Mouse (Mus musculus): ENCODE data around the gene Tmem30b. TPM values are rescaled to one million over a fixed set of nuclear protein-coding genes. Genes with fewer than 3 reads are reported as not detected.

Tmem30b gene
- polyA plus RNA-seq, 1 experiment from 2014 or later, result 15.6 TPM

DNA sequence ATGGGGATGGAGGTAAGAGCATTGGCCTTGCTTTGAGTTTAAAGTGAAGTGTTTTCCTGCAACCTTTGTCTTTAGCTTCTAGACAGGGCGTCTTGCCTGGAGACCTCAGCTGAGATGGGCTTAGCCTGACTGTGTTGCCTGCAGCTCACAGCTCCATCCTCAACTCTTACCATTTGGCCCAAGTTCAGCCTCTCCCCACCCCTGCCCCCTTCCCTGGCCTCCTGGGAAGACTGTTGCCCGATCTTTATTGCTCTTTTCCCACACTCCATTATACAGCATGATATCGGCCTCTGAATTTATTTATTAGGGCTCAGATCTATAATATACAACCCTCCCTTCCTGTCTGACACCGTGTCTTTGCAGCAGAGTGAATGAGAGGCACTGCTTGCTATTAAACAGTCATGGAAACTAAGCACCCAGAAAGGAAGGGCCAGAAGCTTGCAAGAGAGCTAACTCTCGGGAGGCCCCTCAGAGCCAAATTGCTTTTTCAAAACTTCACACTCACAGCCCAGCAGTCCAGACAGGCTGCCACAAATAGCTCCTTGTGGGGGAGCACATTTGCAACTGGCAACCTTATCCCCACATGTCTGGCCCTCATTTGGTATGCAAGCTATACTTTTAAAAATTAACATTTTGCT, 45.4 kb downstream of the Tmem30b start:
- no peaks in the 10 kb centered on the region for H3K9me3 ChIP-seq (ENCODE audit: control insufficient read depth, low read length)
- H3K9ac ChIP-seq (ENCODE audit: low read depth, low read length), result 0 out of 2 replicates have a peak overlapping the region, but pooled peaks have one; percentile 19
- no peaks in the 10 kb centered on the region for H3K36me3 ChIP-seq (ENCODE audit: control insufficient read depth, insufficient read depth, low read length)
- peak overlapping the region; percentile 65 for H3K27ac ChIP-seq (replicated peaks; ENCODE audit: low read depth, low read length)
- no peak overlapping the region for H3K4me3 ChIP-seq (ENCODE audit: low read depth, low read length)
- H3K4me2 ChIP-seq (ENCODE audit: low read depth, low read length), result no peak overlapping the region
- peaks cover 14% of the 10 kb centered on the region for H3K4me1 ChIP-seq (ENCODE audit: control insufficient read depth, insufficient read depth, low read length)
- H3K27me3 ChIP-seq (replicated peaks; ENCODE audit: control insufficient read depth, insufficient read depth, low read length), result no peaks in the 10 kb centered on the region
- peak; percentile 63 for DNase-seq (ENCODE audit: low spot score)
- ATAC-seq (ENCODE audit: low read depth), result no peak
- WGBS, result 48% methylated on average over 5 of the region's 5 CpGs

DNA sequence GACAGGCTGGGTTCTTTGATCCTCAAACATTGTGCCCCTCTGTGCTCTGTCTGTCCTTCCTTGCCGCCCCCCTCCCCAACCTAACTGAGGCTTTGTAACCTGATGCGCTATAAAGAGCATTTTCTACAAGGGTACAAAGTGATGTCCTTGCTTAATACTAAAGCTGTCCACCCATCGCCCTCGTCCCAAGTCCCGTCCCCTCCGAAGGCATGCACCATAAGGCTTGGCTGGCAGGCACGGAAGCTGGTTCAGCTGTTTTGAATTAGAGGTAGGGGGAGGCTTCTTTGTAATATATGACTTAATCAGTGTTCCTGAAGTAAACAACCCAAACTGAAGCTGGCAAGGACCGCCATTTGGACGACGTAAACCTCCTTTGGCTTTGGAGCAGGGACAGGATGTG, 51.0 kb downstream of the Tmem30b start:
- Histone ChIP-seq H3K36me3 (ENCODE audit: control insufficient read depth, insufficient read depth, low read length) (no peaks in the 10 kb centered on the region), H3K27ac (replicated peaks; ENCODE audit: low read depth, low read length) (no peak overlapping the region), H3K9ac (ENCODE audit: low read depth, low read length) (no peak overlapping the region), H3K9me3 (ENCODE audit: control insufficient read depth, low read length) (no peaks in the 10 kb centered on the region), H3K27me3 (replicated peaks; ENCODE audit: control insufficient read depth, insufficient read depth, low read length) (0 out of 2 replicates have a peak, but pooled peaks cover 3% of the 10 kb centered on the region), H3K4me1 (ENCODE audit: control insufficient read depth, insufficient read depth, low read length) (peaks cover 15% of the 10 kb centered on the region; the same call in 1 of the 2 replicates), H3K4me2 (ENCODE audit: low read depth, low read length) (no peak overlapping the region), H3K4me3 (ENCODE audit: low read depth, low read length) (no peak overlapping the region)
- WGBS, result 31% methylated on average over 10 of the region's 10 CpGs
- DNase-seq (ENCODE audit: low spot score) (peak; percentile 41), ATAC-seq (ENCODE audit: low read depth) (no peak)

DNA sequence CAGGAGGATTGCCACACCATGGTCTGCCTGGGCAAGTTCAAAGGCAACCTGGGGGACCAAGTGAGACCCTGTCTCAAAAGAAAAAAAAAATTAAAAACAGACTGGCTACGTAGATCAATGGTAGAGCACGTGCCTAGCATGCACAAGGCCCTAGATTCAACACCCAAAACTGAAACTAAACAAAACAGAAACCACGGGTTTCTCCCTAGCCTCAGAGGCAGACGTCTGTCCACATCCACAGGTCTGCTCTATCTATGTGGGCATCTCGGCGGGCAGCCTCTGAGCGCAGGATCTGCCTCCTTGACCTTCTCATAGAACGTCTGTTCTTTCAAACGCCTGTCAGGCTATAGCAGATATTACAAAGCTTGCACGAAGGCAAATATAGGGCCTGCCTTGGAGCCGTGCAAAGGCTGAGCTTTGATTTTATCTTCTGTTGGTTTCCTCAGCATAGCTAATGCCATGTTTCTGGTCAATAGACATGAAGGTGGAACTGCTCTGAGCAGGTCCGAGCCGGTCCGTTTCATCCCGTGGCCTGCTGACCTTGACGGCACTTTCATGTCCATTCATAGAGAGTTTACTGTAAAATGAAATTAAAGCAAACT, 52.2 kb downstream of the Tmem30b start:
- 77% methylated on average over 16 of the region's 16 CpGs for WGBS
- Histone ChIP-seq H3K27ac (replicated peaks; ENCODE audit: low read depth, low read length) (no peak overlapping the region), H3K4me2 (ENCODE audit: low read depth, low read length) (no peak overlapping the region), H3K9me3 (ENCODE audit: control insufficient read depth, low read length) (no peaks in the 10 kb centered on the region), H3K27me3 (replicated peaks; ENCODE audit: control insufficient read depth, insufficient read depth, low read length) (0 out of 2 replicates have a peak, but pooled peaks cover 3% of the 10 kb centered on the region), H3K4me3 (ENCODE audit: low read depth, low read length) (no peak overlapping the region), H3K36me3 (ENCODE audit: control insufficient read depth, insufficient read depth, low read length) (no peaks in the 10 kb centered on the region), H3K4me1 (ENCODE audit: control insufficient read depth, insufficient read depth, low read length) (peaks cover 15% of the 10 kb centered on the region; the same call in 1 of the 2 replicates), H3K9ac (ENCODE audit: low read depth, low read length) (peak overlapping the region; percentile 14; the same call in 1 of the 2 replicates)
- no peak for ATAC-seq (ENCODE audit: low read depth)
- no peak for DNase-seq (ENCODE audit: low spot score)

Other genes with a start within 250 kb of the Tmem30b start
- gene Prkch, start 38.4 kb upstream of the Tmem30b start, polyA plus RNA-seq (2014; fragmentation: Nextera tagmentation; extraction: Ambion mirVana), result 13.6 TPM in 2 replicates